ENCODE assay signal across 25 mouse cellular contexts in the genomic region with DNA sequence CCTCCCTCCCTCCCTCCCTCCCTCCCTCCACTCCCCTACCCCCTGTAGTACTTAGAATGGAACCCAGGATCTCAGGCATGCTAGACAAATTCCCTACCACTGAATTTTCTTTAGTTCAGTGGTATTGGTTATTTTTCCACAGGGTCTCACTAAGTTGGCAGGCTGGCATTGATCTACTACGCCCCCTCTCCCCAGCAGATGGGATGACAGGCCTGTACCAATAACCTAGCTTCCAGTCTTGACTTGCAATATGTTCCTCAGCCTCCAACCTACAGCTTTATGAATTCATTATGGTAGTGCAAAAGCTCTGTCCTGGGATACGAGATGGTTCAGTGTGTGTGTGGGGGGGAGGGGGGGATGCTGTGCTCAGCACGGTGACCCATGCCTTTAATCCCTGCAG. TPM values are rescaled to one million over a fixed set of nuclear protein-coding genes. Genes with fewer than 3 reads are reported as not detected.
DNase-seq lines count a peak whose midpoint lies in the region; ATAC-seq and TF ChIP-seq lines count a peak whose summit lies in the region.
"Had no signal": no experiment of that assay in that cellular context is flagged by ENCODE, and none has a peak within 500 bp of the region (broad histone marks: within the 10 kb centered on the region; RNA-seq: fewer than 3 reads in every experiment).

No protein-coding gene starts in this region.

- TF ChIP-seq CTCF in lung, postnatal 0 days (IDR thresholded peaks at IDR 0.05), result peak; percentile 24
- TF ChIP-seq CTCF in MEL (IDR thresholded peaks at IDR 0.05 in 2 of 3, conservative IDR thresholded peaks at IDR 0.05 in 1 of 3; ENCODE audit: control insufficient read depth in 1 of 3, insufficient read depth in 1 of 3, low read depth in 2 of 3, low read length in 3 of 3, poor library complexity in 1 of 3, severe bottlenecking in 1 of 3), result peak in 2 of 3 experiments; percentile 15 to 33; a peak in 3 of 6 replicates

- H3K4me2 ChIP-seq in lung, postnatal 0 days (replicated peaks; ENCODE audit: low read depth, low read length), result no peak overlapping the region
- H3K4me2 ChIP-seq: heart, embryonic 12.5 days; heart, embryonic 15.5 days; hindbrain, embryonic 14.5 days had no signal

- H3K27ac ChIP-seq in lung, postnatal 0 days (ENCODE audit: low read length), result no peak overlapping the region
- no peak overlapping the region for H3K27ac ChIP-seq in MEL (ENCODE audit: control insufficient read depth, low read depth, low read length)
- H3K27ac ChIP-seq in heart, embryonic 10.5 days, result no peak overlapping the region
- H3K27ac ChIP-seq: gastrocnemius, adult 2 months; heart, embryonic 15.5 days; hindbrain, embryonic 14.5 days had no signal

- WGBS in lung, postnatal 0 days, result 85% methylated on average over 3 of the region's 3 CpGs
- WGBS in heart, embryonic 10.5 days, result 84% methylated on average over 3 of the region's 3 CpGs

- no peak for TF ChIP-seq POLR2A in MEL (IDR thresholded peaks at IDR 0.05; ENCODE audit: control insufficient read depth in 1 of 2, insufficient read depth in 1 of 2, low read depth in 1 of 2, low read length in 2 of 2, poor library complexity in 1 of 2)

- TF ChIP-seq EP300 in lung, postnatal 0 days (IDR thresholded peaks at IDR 0.05), result no peak
- no peak for TF ChIP-seq EP300 in MEL (IDR thresholded peaks at IDR 0.05; ENCODE audit: low read depth in 1 of 2, low read length in 2 of 2)

- no peak overlapping the region for H3K9ac ChIP-seq in lung, postnatal 0 days (replicated peaks; ENCODE audit: low read depth)
- H3K9ac ChIP-seq in MEL (ENCODE audit: control insufficient read depth, low read depth, low read length, poor library complexity, severe bottlenecking), result no peak overlapping the region
- H3K9ac ChIP-seq: forebrain, postnatal 0 days; heart, embryonic 12.5 days; heart, embryonic 15.5 days; hindbrain, embryonic 14.5 days had no signal

- no peak for ATAC-seq in lung, postnatal 0 days
- ATAC-seq: activated CD4-positive, CD25-positive, alpha-beta regulatory T cell, adult 4 months; CD4-positive, CD25-positive, alpha-beta regulatory T cell, adult 4 months; forebrain, embryonic 14.5 days; forebrain, postnatal 0 days had no signal

- H3K9me3 ChIP-seq in lung, postnatal 0 days (ENCODE audit: low read length), result no peaks in the 10 kb centered on the region
- no peaks in the 10 kb centered on the region for H3K9me3 ChIP-seq in MEL (replicated peaks; ENCODE audit: insufficient read depth, low read length)
- H3K9me3 ChIP-seq in heart, embryonic 10.5 days, result no peaks in the 10 kb centered on the region
- H3K9me3 ChIP-seq: G1E; heart, embryonic 12.5 days; heart, embryonic 15.5 days had no signal

- peaks cover 4% of the 10 kb centered on the region; the same call in 1 of the 2 replicates for H3K36me3 ChIP-seq in lung, postnatal 0 days (ENCODE audit: insufficient read depth, low read length)
- peaks cover 1 to 8% of the 10 kb centered on the region in 2 experiments; a peak in 3 of 4 replicates for H3K36me3 ChIP-seq in MEL (ENCODE audit: control insufficient read depth in 1 of 2, insufficient read depth in 2 of 2, low read length in 2 of 2)
- peaks cover 32% of the 10 kb centered on the region for H3K36me3 ChIP-seq in heart, embryonic 10.5 days

- H3K4me1 ChIP-seq in lung, postnatal 0 days (ENCODE audit: insufficient read depth, low read depth, low read length), result peaks cover 6% of the 10 kb centered on the region; the same call in 1 of the 2 replicates
- peaks cover 0 to 9% of the 10 kb centered on the region in 2 experiments; a peak in 2 of 4 replicates for H3K4me1 ChIP-seq in MEL (ENCODE audit: control insufficient read depth in 1 of 2, insufficient read depth in 2 of 2, low read length in 2 of 2)
- H3K4me1 ChIP-seq in heart, embryonic 10.5 days, result peaks cover 13% of the 10 kb centered on the region

- no peak overlapping the region for H3K4me3 ChIP-seq in lung, postnatal 0 days (ENCODE audit: low read depth, low read length)
- H3K4me3 ChIP-seq in MEL (ENCODE audit: control insufficient read depth in 1 of 2, insufficient read depth in 1 of 2, low read depth in 2 of 2, low read length in 2 of 2), result no peak overlapping the region
- no peak overlapping the region for H3K4me3 ChIP-seq in heart, embryonic 10.5 days
- H3K4me3 ChIP-seq: gastrocnemius, adult 2 months; heart, embryonic 12.5 days; heart, embryonic 15.5 days had no signal

- H3K79me2 ChIP-seq in MEL (ENCODE audit: control insufficient read depth, insufficient read depth, low read length, poor library complexity), result peaks cover 13% of the 10 kb centered on the region

- DNase-seq in layer of hippocampus, adult 9-11 months, result peak; percentile 84
- DNase-seq in layer of hippocampus, postnatal 14 days (ENCODE audit: low spot score in 2 of 2), result no peak
- DNase-seq in lung, postnatal 0 days (ENCODE audit: low spot score), result no peak
- DNase-seq in lung, postnatal 36 days, result no peak
- peak; percentile 28 for DNase-seq in MEL (ENCODE audit: low read depth, low spot score)
- no peak for DNase-seq in adipocyte (ENCODE audit: low spot score)
- DNase-seq in heart, embryonic 10.5 days (ENCODE audit: low spot score), result no peak
- DNase-seq: adrenal gland, postnatal 10 days; adrenal gland, postnatal 36 days; cerebellum, adult 18-20 months; cerebellum, adult 9-10 months; cerebellum, postnatal 14 days; forebrain, postnatal 0 days; gastrocnemius, postnatal 14 days; heart, adult 11 months; heart, postnatal 10 days; heart, postnatal 36 days had no signal

- TF ChIP-seq RAD21 in MEL (IDR thresholded peaks at IDR 0.05; ENCODE audit: low read depth, low read length), result no peak; the same call in 1 of the 2 replicates

- no peaks in the 10 kb centered on the region for H3K27me3 ChIP-seq in lung, postnatal 0 days (replicated peaks; ENCODE audit: insufficient read depth, low read length)
- no peaks in the 10 kb centered on the region for H3K27me3 ChIP-seq in MEL (ENCODE audit: control insufficient read depth in 1 of 2, insufficient read depth in 2 of 2, low read length in 2 of 2)
- H3K27me3 ChIP-seq in heart, embryonic 10.5 days (ENCODE audit: insufficient read depth, poor library complexity, severe bottlenecking), result no peaks in the 10 kb centered on the region
- H3K27me3 ChIP-seq: heart, embryonic 12.5 days; heart, embryonic 15.5 days had no signal

TF ChIP-seq in MEL, 35 proteins besides CTCF, POLR2A, EP300 and RAD21:
- TF ChIP-seq SMC3 (IDR thresholded peaks at IDR 0.05; ENCODE audit: low read depth, low read length) (peak; percentile 15; the same call in 1 of the 2 replicates), ELF1 (IDR thresholded peaks at IDR 0.05; ENCODE audit: low read depth, low read length) (no peak), POLR2AphosphoS5 (IDR thresholded peaks at IDR 0.05; ENCODE audit: borderline replicate concordance, low read depth, low read length) (no peak)

RNA-seq across cellular contexts. Expression of gene Nmt1, which starts 4.0 kb away (rescaled TPM):
- total RNA-seq in layer of hippocampus, postnatal 14 days (2021), result 100 to 1,000 TPM; 112 to 113 TPM
- polyA plus RNA-seq in lung, postnatal 0 days (2015; fragmentation: Nextera tagmentation; extraction: Ambion mirVana), result 50.5 and 52.1 TPM in 2 replicates
- 70.5 and 85.1 TPM in 2 replicates for total RNA-seq in MEL (2012; rRNA removed)
- polyA plus RNA-seq in MEL (2012; ENCODE audit: insufficient read depth in 1 of 2, insufficient read length in 2 of 2, low read depth in 1 of 2, low replicate concordance in 2 of 2, missing spikeins in 1 of 2), result 100 to 1,000 TPM in 1 of 2 experiments, 10 to 100 TPM in 1; 29.8 to 147 TPM
- 58.4 and 59.0 TPM in 2 replicates for polyA plus RNA-seq in heart, embryonic 10.5 days (2016; fragmentation: Nextera tagmentation; extraction: Ambion mirVana)

RNA-seq across cellular contexts. Expression of gene Dcakd, which starts 4.2 kb away (rescaled TPM):
- 100 to 1,000 TPM; 113 to 128 TPM for total RNA-seq in layer of hippocampus, postnatal 14 days (2021)
- 43.5 and 51.1 TPM in 2 replicates for polyA plus RNA-seq in lung, postnatal 0 days (2015; fragmentation: Nextera tagmentation; extraction: Ambion mirVana)
- 15.6 and 16.2 TPM in 2 replicates for total RNA-seq in MEL (2012; rRNA removed)
- 100 to 1,000 TPM in 1 of 2 experiments, 10 to 100 TPM in 1; 82.3 to 112 TPM for polyA plus RNA-seq in MEL (2012; ENCODE audit: insufficient read depth in 1 of 2, insufficient read length in 2 of 2, low read depth in 1 of 2, low replicate concordance in 2 of 2, missing spikeins in 1 of 2)
- 113 and 137 TPM in 2 replicates for polyA plus RNA-seq in heart, embryonic 10.5 days (2016; fragmentation: Nextera tagmentation; extraction: Ambion mirVana)

Comparison
In these comparisons a context has a peak if more than half of its experiments do, and no peak if none do; other contexts are left out.
1. DNase-seq: peak in layer of hippocampus, adult 9-11 months (single experiment) and MEL (single experiment); none in layer of hippocampus, postnatal 14 days (0 of 2), lung, postnatal 0 days (single experiment), lung, postnatal 36 days (single experiment), adipocyte (single experiment) and heart, embryonic 10.5 days (single experiment).